Mouse (Mus musculus) heart, postnatal 25 days (tissue): ENCODE results near the gene Olfr588-ps1. TPM values are rescaled to one million over a fixed set of nuclear protein-coding genes. Genes with fewer than 3 reads are reported as not detected.
"Not testable (repeated sequence)": the region's sequence is repeated elsewhere in the genome, so short reads cannot be mapped to it uniquely, and the experiment has no call there.

Source experiments
- DNase-seq: peaks from one replicate; pipeline ENCODE4 v3.0.0; 2022; ENCODE audit warnings: low spot score
- intact Hi-C: fragments of 180-260 bp; cut with DNase I; formaldehyde crosslinking; loops from one replicate; pipeline ENCODE4 v1.15.1; 2025
- total RNA-seq, 2 experiments: library from RNA; stranded (reverse); gene quantifications; 2 replicates each; pipeline ENCODE4 v1.2.3; 2021

Gene Olfr588-ps1
- total RNA-seq = not detected

- intact Hi-C loops = no loop called here
- no peak for DNase-seq
Measured at GRCm38 (mm10) chr7:103140579-103140978, at the start of gene Olfr588-ps1. Olfr588-ps1 (plus strand) TSS chr7:103140879.

GRCm38 (mm10) chr7:103097420-103097819 lies 43.3 kb upstream of the Olfr588-ps1 start, which contains the start of gene Olfr585:
Olfr585 (plus strand) TSS chr7:103097720.
- intact Hi-C loops = no loop called here
- no peak for DNase-seq

GRCm38 (mm10) chr7:103119406-103119805 lies 21.3 kb upstream of the Olfr588-ps1 start:
- no peak for DNase-seq
- intact Hi-C loops = no loop called here

- intact Hi-C loops = no loop called here
- no peak for DNase-seq
Measured at GRCm38 (mm10) chr7:103125538-103125937, 15.1 kb upstream of the Olfr588-ps1 start, which contains the start of gene Olfr586. Olfr586 (minus strand) TSS chr7:103125638.

GRCm38 (mm10) chr7:103156256-103156655 lies 15.6 kb downstream of the Olfr588-ps1 start, which contains the start of gene Olfr589:
Olfr589 (minus strand) TSS chr7:103156356.
- intact Hi-C loops = no loop called here

GRCm38 (mm10) chr7:103169697-103170096 lies 29.0 kb downstream of the Olfr588-ps1 start:
- no peak for DNase-seq
- intact Hi-C loops = no loop called here

More at GRCm38 (mm10) chr7:103156256-103156655, 15.6 kb downstream of the Olfr588-ps1 start, which contains the start of gene Olfr589:
- no peak for DNase-seq

- intact Hi-C loops = no loop called here
- DNase-seq = no peak
Measured at GRCm38 (mm10) chr7:103178240-103178639, 37.6 kb downstream of the Olfr588-ps1 start, which contains the start of gene Olfr591. Olfr591 (minus strand) TSS chr7:103178340.

- intact Hi-C loops, DNase-seq: not testable (repeated sequence)
Measured at GRCm38 (mm10) chr7:103184503-103184902, 43.8 kb downstream of the Olfr588-ps1 start, which contains the start of gene Olfr592. Olfr592 (plus strand) TSS chr7:103184803.

Other genes with a start within 250 kb of the Olfr588-ps1 start
- gene Olfr569, start 250.0 kb upstream of the Olfr588-ps1 start, total RNA-seq = not detected
- not detected for gene Olfr570, start 246.3 kb upstream of the Olfr588-ps1 start, total RNA-seq
- not detected for gene Olfr571, start 223.3 kb upstream of the Olfr588-ps1 start, total RNA-seq
- gene Olfr572, start 216.5 kb upstream of the Olfr588-ps1 start, total RNA-seq = not detected
- not detected for gene Olfr573-ps1, start 198.3 kb upstream of the Olfr588-ps1 start, total RNA-seq
- gene Olfr574, start 192.4 kb upstream of the Olfr588-ps1 start, total RNA-seq = not detected
- not detected for gene Olfr575, start 182.1 kb upstream of the Olfr588-ps1 start, total RNA-seq
- gene Olfr576, start 178.2 kb upstream of the Olfr588-ps1 start, total RNA-seq = not detected
- gene Olfr577, start 164.9 kb upstream of the Olfr588-ps1 start, total RNA-seq = not detected
- not detected for gene Olfr578, start 151.6 kb upstream of the Olfr588-ps1 start, total RNA-seq
- not detected for gene Olfr582, start 102.9 kb upstream of the Olfr588-ps1 start, total RNA-seq
- not detected for gene Olfr583, start 89.6 kb upstream of the Olfr588-ps1 start, total RNA-seq
- gene Olfr584, start 59.0 kb upstream of the Olfr588-ps1 start, total RNA-seq = not detected
- gene Olfr585, start 43.2 kb upstream of the Olfr588-ps1 start, total RNA-seq = not detected
- not detected for gene Olfr586, start 15.2 kb upstream of the Olfr588-ps1 start, total RNA-seq
- not detected for gene Olfr589, start 15.5 kb downstream of the Olfr588-ps1 start, total RNA-seq
- gene Olfr591, start 37.5 kb downstream of the Olfr588-ps1 start, total RNA-seq = not detected
- not detected for gene Olfr592, start 43.9 kb downstream of the Olfr588-ps1 start, total RNA-seq
- not detected for gene Olfr593, start 71.0 kb downstream of the Olfr588-ps1 start, total RNA-seq
- not detected for gene Olfr594, start 76.1 kb downstream of the Olfr588-ps1 start, total RNA-seq
- gene Usp17ld, start 111.6 kb downstream of the Olfr588-ps1 start, total RNA-seq = not detected
- gene Olfr596, start 164.8 kb downstream of the Olfr588-ps1 start, total RNA-seq = not detected
- gene Olfr597, start 175.4 kb downstream of the Olfr588-ps1 start, total RNA-seq = not detected
- gene Olfr598, start 182.7 kb downstream of the Olfr588-ps1 start, total RNA-seq = not detected
- not detected for gene Olfr599, start 195.0 kb downstream of the Olfr588-ps1 start, total RNA-seq
- gene Olfr600, start 208.8 kb downstream of the Olfr588-ps1 start, total RNA-seq = not detected
- not detected for gene Olfr601, start 221.8 kb downstream of the Olfr588-ps1 start, total RNA-seq
- not detected for gene Olfr603, start 245.3 kb downstream of the Olfr588-ps1 start, total RNA-seq